Mouse (Mus musculus) erythroblast, embryonic 14.5 days (primary cell): ENCODE measurements around the gene St6galnac1.

Experiments used
- GATA1 ChIP-seq: IDR thresholded peaks from 2 replicates; pipeline ENCODE4 v1.6.1; 2012; ENCODE audit warnings: low read length, inconsistent platforms, mixed read lengths
- TAL1 ChIP-seq: IDR thresholded peaks from 3 replicates; pipeline ENCODE4 v1.6.1; 2012; ENCODE audit warnings: low read length, inconsistent platforms, mixed read lengths

- TF ChIP-seq GATA1 (no peak), TAL1 (no peak)
Observed at GRCm38 (mm10) chr11:116813610-116814009, 38.3 kb upstream of the St6galnac1 start.
